In genomic region chr13:23845851-23846250, GRCm38 (mm10) we compare ENCODE assay signal across 25 mouse cellular contexts. TPM values are rescaled to one million over a fixed set of nuclear protein-coding genes. Genes with fewer than 3 reads are reported as not detected.
"Had no signal": no experiment of that assay in that cellular context is flagged by ENCODE, and none has a peak within 500 bp of the region (broad histone marks: within the 10 kb centered on the region; RNA-seq: fewer than 3 reads in every experiment).

No protein-coding gene starts in this region.

- DNase-seq: kidney, adult 9 months; kidney, postnatal 14 days; kidney, postnatal 4 days; liver, postnatal 0 days; lung, embryonic 14.5 days; lung, postnatal 36 days; midbrain, embryonic 14.5 days; thymus, adult 2 months; thymus, postnatal 14 days; thymus, postnatal 4 days had no signal

- ATAC-seq: liver, postnatal 0 days; lung, postnatal 0 days had no signal

- H3K9me3 ChIP-seq: megakaryocyte, embryonic 14.5 days had no signal

- H3K27ac ChIP-seq: liver, embryonic 14.5 days; stomach, postnatal 0 days had no signal

- H3K4me1 ChIP-seq: megakaryocyte, embryonic 14.5 days had no signal

- H3K4me2 ChIP-seq: liver, embryonic 11.5 days; lung, embryonic 14.5 days; midbrain, embryonic 11.5 days had no signal

- H3K4me3 ChIP-seq: megakaryocyte, embryonic 14.5 days had no signal

- H3K9ac ChIP-seq: liver, embryonic 14.5 days; liver, postnatal 0 days; lung, embryonic 14.5 days had no signal

RNA-seq across cellular contexts. Expression of gene Slc17a3, which starts 6.6 kb away (rescaled TPM):
- total RNA-seq: layer of hippocampus, adult 18-20 months; layer of hippocampus, postnatal 14 days; left cerebral cortex, adult 18-20 months had no signal
- polyA plus RNA-seq: limb, embryonic 11.5 days; lung, embryonic 14.5 days; lung, postnatal 0 days; midbrain, embryonic 11.5 days; midbrain, embryonic 14.5 days; midbrain, postnatal 0 days; neural tube, embryonic 11.5 days; neural tube, embryonic 14.5 days; stomach, embryonic 14.5 days; stomach, postnatal 0 days had no signal

RNA-seq across cellular contexts. Expression of gene Slc17a1, which starts 21.7 kb away (rescaled TPM):
- total RNA-seq: layer of hippocampus, adult 18-20 months; layer of hippocampus, postnatal 14 days; left cerebral cortex, adult 18-20 months; left cerebral cortex, postnatal 25 days; midbrain, postnatal 0 days had no signal
- polyA plus RNA-seq: limb, embryonic 11.5 days; liver, embryonic 11.5 days; lung, embryonic 14.5 days; lung, postnatal 0 days; midbrain, embryonic 14.5 days; midbrain, postnatal 0 days; neural tube, embryonic 11.5 days; neural tube, embryonic 14.5 days; stomach, embryonic 14.5 days; stomach, postnatal 0 days had no signal

RNA-seq across cellular contexts. Expression of gene Slc17a2, which starts 39.1 kb away (rescaled TPM):
- total RNA-seq: layer of hippocampus, adult 18-20 months; left cerebral cortex, adult 18-20 months; left cerebral cortex, postnatal 25 days had no signal
- polyA plus RNA-seq: limb, embryonic 11.5 days; lung, embryonic 14.5 days; midbrain, embryonic 11.5 days; midbrain, embryonic 14.5 days; midbrain, postnatal 0 days; neural tube, embryonic 11.5 days; neural tube, embryonic 14.5 days had no signal
